In the genomic region with DNA sequence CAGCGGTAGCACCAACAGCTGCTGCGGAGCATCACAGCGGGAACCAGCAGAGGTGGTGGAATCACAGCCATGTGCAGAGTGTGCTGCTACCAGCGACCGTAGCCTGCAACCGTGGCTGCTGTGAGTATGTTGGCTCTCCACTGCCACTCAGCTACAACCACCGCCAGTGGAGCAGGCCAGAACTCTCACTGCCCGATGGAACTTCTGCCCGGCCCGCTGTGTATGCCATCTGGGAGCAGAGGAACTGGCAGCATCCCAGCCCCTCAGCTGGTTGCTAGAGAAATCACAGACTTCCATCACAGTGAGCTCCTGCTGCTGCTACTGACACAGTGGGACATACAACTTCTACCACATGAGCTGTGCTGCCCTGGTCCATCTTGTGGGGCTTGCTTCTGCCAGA, we compare ENCODE assay signal across 10 mouse cellular contexts. TPM values are rescaled to one million over a fixed set of nuclear protein-coding genes. Genes with fewer than 3 reads are reported as not detected.
DNase-seq lines count a peak whose midpoint lies in the region; ATAC-seq and TF ChIP-seq lines count a peak whose summit lies in the region.
"Had no signal": no experiment of that assay in that cellular context is flagged by ENCODE, and none has a peak within 500 bp of the region (broad histone marks: within the 10 kb centered on the region; RNA-seq: fewer than 3 reads in every experiment).

No protein-coding gene starts in this region.

- no peak overlapping the region for H3K4me2 ChIP-seq in hindbrain, embryonic 16.5 days (ENCODE audit: low read length)
- no peak overlapping the region for H3K4me2 ChIP-seq in midbrain, embryonic 14.5 days (ENCODE audit: low read length)
- H3K4me2 ChIP-seq: liver, embryonic 15.5 days had no signal

- H3K27me3 ChIP-seq in hindbrain, embryonic 16.5 days (replicated peaks; ENCODE audit: control insufficient read depth, insufficient read depth, low read length), result no peaks in the 10 kb centered on the region
- H3K27me3 ChIP-seq in hindbrain, embryonic 10.5 days (ENCODE audit: insufficient read depth, poor library complexity, severe bottlenecking), result no peaks in the 10 kb centered on the region
- no peaks in the 10 kb centered on the region for H3K27me3 ChIP-seq in midbrain, embryonic 14.5 days (ENCODE audit: control insufficient read depth, insufficient read depth, low read length)
- H3K27me3 ChIP-seq: liver, embryonic 15.5 days had no signal

- no peak for TF ChIP-seq POLR2A in lung, adult 2 months (IDR thresholded peaks at IDR 0.05; ENCODE audit: borderline replicate concordance, extremely low read depth, low read depth, low read length)

- DNase-seq in hindbrain, embryonic 10.5 days (ENCODE audit: low spot score), result no peak
- DNase-seq in gastrocnemius, postnatal 14 days, result peak; percentile 59
- DNase-seq in layer of hippocampus, postnatal 25 days (ENCODE audit: extremely low spot score in 1 of 2, low spot score in 1 of 2), result peak; percentile 49 to 63
- peak; percentile 28 to 42 for DNase-seq in right cerebral cortex, postnatal 36 days (ENCODE audit: low spot score in 2 of 2)
- no peak for DNase-seq in midbrain, embryonic 14.5 days
- no peak for DNase-seq in lung, adult 2 months
- DNase-seq: kidney, postnatal 36 days had no signal

- no peak overlapping the region for H3K9ac ChIP-seq in hindbrain, embryonic 16.5 days (ENCODE audit: low read depth, low read length)
- H3K9ac ChIP-seq in midbrain, embryonic 14.5 days (replicated peaks; ENCODE audit: low read length), result no peak overlapping the region
- H3K9ac ChIP-seq: liver, embryonic 15.5 days had no signal

- ATAC-seq in hindbrain, embryonic 16.5 days, result peak; percentile 52; the same call in 1 of the 2 replicates
- no peak for ATAC-seq in midbrain, embryonic 14.5 days (ENCODE audit: low FRiP score, low TSS enrichment)

- 85% methylated on average over 10 of the region's 10 CpGs for WGBS in hindbrain, embryonic 16.5 days
- 88% methylated on average over 10 of the region's 10 CpGs for WGBS in hindbrain, embryonic 10.5 days
- 91% methylated on average over 10 of the region's 10 CpGs for WGBS in midbrain, embryonic 14.5 days
- 83% methylated on average over 10 of the region's 10 CpGs for WGBS in lung, adult 2 months

- no peaks in the 10 kb centered on the region for H3K9me3 ChIP-seq in hindbrain, embryonic 16.5 days (ENCODE audit: control insufficient read depth, low read length)
- H3K9me3 ChIP-seq in hindbrain, embryonic 10.5 days, result no peaks in the 10 kb centered on the region
- H3K9me3 ChIP-seq in midbrain, embryonic 14.5 days (ENCODE audit: control insufficient read depth, low read length), result no peaks in the 10 kb centered on the region
- H3K9me3 ChIP-seq: liver, embryonic 15.5 days; midbrain, embryonic 10.5 days had no signal

- intact Hi-C loops in gastrocnemius, postnatal 14 days (cut with DNase I; ENCODE audit: low total_unique reads), result no loop called here

- no peaks in the 10 kb centered on the region for H3K36me3 ChIP-seq in hindbrain, embryonic 16.5 days (ENCODE audit: control insufficient read depth, insufficient read depth, low read length)
- no peaks in the 10 kb centered on the region for H3K36me3 ChIP-seq in hindbrain, embryonic 10.5 days
- no peaks in the 10 kb centered on the region for H3K36me3 ChIP-seq in midbrain, embryonic 14.5 days (ENCODE audit: control insufficient read depth, insufficient read depth, low read length)
- H3K36me3 ChIP-seq: liver, embryonic 15.5 days; midbrain, embryonic 10.5 days had no signal

- TF ChIP-seq CTCF in lung, adult 2 months (IDR thresholded peaks at IDR 0.05; ENCODE audit: insufficient read depth, low read length), result no peak

- H3K4me3 ChIP-seq in hindbrain, embryonic 16.5 days (ENCODE audit: low read length), result no peak overlapping the region
- H3K4me3 ChIP-seq in hindbrain, embryonic 10.5 days, result no peak overlapping the region
- H3K4me3 ChIP-seq in midbrain, embryonic 14.5 days (replicated peaks; ENCODE audit: low read depth, low read length), result no peak overlapping the region
- H3K4me3 ChIP-seq in lung, adult 2 months (replicated peaks; ENCODE audit: extremely low read depth, low read depth, low read length), result no peak overlapping the region
- H3K4me3 ChIP-seq: liver, embryonic 15.5 days; midbrain, embryonic 10.5 days had no signal

- H3K4me1 ChIP-seq in hindbrain, embryonic 16.5 days (ENCODE audit: control insufficient read depth, insufficient read depth, low read depth, low read length), result no peaks in the 10 kb centered on the region
- H3K4me1 ChIP-seq in hindbrain, embryonic 10.5 days (replicated peaks), result no peaks in the 10 kb centered on the region
- no peaks in the 10 kb centered on the region for H3K4me1 ChIP-seq in midbrain, embryonic 14.5 days (ENCODE audit: control insufficient read depth, insufficient read depth, low read length)
- no peaks in the 10 kb centered on the region for H3K4me1 ChIP-seq in lung, adult 2 months (ENCODE audit: control insufficient read depth, insufficient read depth, low read length)
- H3K4me1 ChIP-seq: liver, embryonic 15.5 days; midbrain, embryonic 10.5 days had no signal

- H3K27ac ChIP-seq in hindbrain, embryonic 16.5 days (ENCODE audit: low read depth, low read length), result no peak overlapping the region
- H3K27ac ChIP-seq in hindbrain, embryonic 10.5 days, result no peak overlapping the region
- no peak overlapping the region for H3K27ac ChIP-seq in midbrain, embryonic 14.5 days (replicated peaks; ENCODE audit: low read depth, low read length)
- H3K27ac ChIP-seq: liver, embryonic 15.5 days; midbrain, embryonic 10.5 days had no signal

RNA-seq across cellular contexts. Expression of a gene that starts 7.2 kb away (rescaled TPM):
- 82.6 and 99.3 TPM in 2 replicates for polyA plus RNA-seq in hindbrain, embryonic 16.5 days (2015; fragmentation: Nextera tagmentation; extraction: Ambion mirVana)
- polyA plus RNA-seq in hindbrain, embryonic 10.5 days (2016; fragmentation: Nextera tagmentation; extraction: Ambion mirVana), result 77.6 and 82.9 TPM in 2 replicates
- 10 to 100 TPM; 10.9 to 14.0 TPM for total RNA-seq in gastrocnemius, postnatal 14 days (2021)
- 10 to 100 TPM; 73.3 to 81.4 TPM for total RNA-seq in layer of hippocampus, postnatal 25 days (2021)
- 93.0 and 99.1 TPM in 2 replicates for polyA plus RNA-seq in midbrain, embryonic 14.5 days (2014; fragmentation: Nextera tagmentation; extraction: Ambion mirVana)
- 4.0 and 5.4 TPM in 2 replicates for polyA plus RNA-seq in lung, adult 2 months (2012; rRNA removed)

RNA-seq across cellular contexts. Expression of a gene that starts 38.9 kb away (rescaled TPM):
- 8.1 and 8.4 TPM in 2 replicates for polyA plus RNA-seq in hindbrain, embryonic 16.5 days (2015; fragmentation: Nextera tagmentation; extraction: Ambion mirVana)
- polyA plus RNA-seq in hindbrain, embryonic 10.5 days (2016; fragmentation: Nextera tagmentation; extraction: Ambion mirVana), result 4.8 and 5.3 TPM in 2 replicates
- total RNA-seq in gastrocnemius, postnatal 14 days (2021), result 1 to 10 TPM; 2.3 to 2.4 TPM
- 10 to 100 TPM; 15.3 to 19.8 TPM for total RNA-seq in layer of hippocampus, postnatal 25 days (2021)
- polyA plus RNA-seq in midbrain, embryonic 14.5 days (2014; fragmentation: Nextera tagmentation; extraction: Ambion mirVana), result 6.2 and 8.9 TPM in 2 replicates
- polyA plus RNA-seq in lung, adult 2 months (2012; rRNA removed), result 5.3 and 5.4 TPM in 2 replicates

Comparison
In these comparisons a context has a peak if more than half of its experiments do, and no peak if none do; other contexts are left out.
1. DNase-seq: peak in gastrocnemius, postnatal 14 days (single experiment), layer of hippocampus, postnatal 25 days (2 of 2) and right cerebral cortex, postnatal 36 days (2 of 2); none in hindbrain, embryonic 10.5 days (single experiment), midbrain, embryonic 14.5 days (single experiment) and lung, adult 2 months (single experiment).
2. RNA of a gene that starts 7.2 kb away (polyA plus RNA-seq): 82.6 to 99.3 TPM in hindbrain, embryonic 16.5 days, 93.0 to 99.1 TPM in midbrain, embryonic 14.5 days and 77.6 to 82.9 TPM in hindbrain, embryonic 10.5 days; 4.0 to 5.4 TPM in lung, adult 2 months; every median in the first group is over 10 times any median in the second.